Mouse (Mus musculus): ENCODE data around the gene Zfp219.

Gene Zfp219

GRCm38 (mm10) chr14:51997483-51997882, 23.1 kb downstream of the Zfp219 start:
- no peak for DNase-seq

- DNase-seq = no peak
These were observed 23.7 kb downstream of the Zfp219 start for GRCm38 (mm10) chr14:51996866-51997265.

- DNase-seq = no peak
These were observed 24.2 kb downstream of the Zfp219 start for GRCm38 (mm10) chr14:51996231-51996841.

DNA sequence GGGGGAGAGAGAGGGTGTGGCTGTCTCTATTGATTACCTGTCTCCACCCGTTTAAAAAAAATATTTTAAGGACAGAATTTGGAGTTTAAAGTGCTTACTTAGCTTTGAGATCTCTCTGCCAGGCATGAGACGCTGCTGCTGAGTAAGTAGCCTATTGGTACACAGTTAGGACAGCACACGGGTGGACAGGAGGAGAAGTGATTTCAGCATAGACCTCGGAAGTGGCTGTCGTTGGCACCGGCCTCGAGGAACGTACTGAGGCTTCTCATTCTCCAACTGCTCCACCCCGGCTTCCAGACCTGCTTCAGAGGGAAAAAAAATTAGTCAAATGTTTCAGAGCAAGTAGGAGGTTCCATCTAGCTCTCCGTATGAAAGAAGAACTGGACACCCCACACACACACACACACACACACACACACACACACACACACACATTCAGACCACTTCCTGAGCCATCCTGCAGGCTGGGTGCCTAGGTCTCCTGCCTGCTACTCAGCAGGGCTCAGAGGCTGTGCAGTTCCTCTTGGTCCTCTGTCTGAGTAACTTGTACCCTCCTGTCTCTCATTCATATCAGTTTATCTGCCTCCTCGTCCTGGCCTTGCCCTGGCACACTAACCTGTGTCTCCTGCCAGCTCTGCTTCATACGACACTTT, 25.2 kb downstream of the Zfp219 start:
- DNase-seq = no peak

GRCm38 (mm10) chr14:51994453-51994852, 26.1 kb downstream of the Zfp219 start:
- DNase-seq = no peak

- no peak for DNase-seq
These were observed 31.0 kb downstream of the Zfp219 start for GRCm38 (mm10) chr14:51989461-51989970.

DNA sequence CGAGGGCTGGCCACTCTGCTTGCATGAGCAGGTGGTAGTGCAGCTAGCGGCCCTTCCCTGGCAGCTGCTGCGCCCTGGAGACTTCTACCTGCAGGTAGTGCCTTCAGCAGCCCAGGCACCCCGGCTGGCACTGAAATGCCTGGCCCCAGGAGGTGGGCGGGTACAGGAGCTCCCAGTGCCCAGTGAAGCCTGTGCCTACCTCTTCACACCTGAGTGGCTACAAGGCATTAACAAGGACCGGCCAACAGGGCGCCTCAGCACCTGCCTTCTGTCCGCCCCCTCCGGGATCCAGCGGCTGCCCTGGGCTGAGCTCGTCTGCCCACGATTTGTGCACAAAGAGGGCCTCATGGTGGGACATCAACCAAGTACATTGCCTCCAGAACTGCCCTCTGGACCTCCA, 31.8 kb downstream of the Zfp219 start:
- peak; percentile 75 to 87 for DNase-seq

- no peak for DNase-seq
These were observed 33.4 kb downstream of the Zfp219 start for GRCm38 (mm10) chr14:51987177-51987576.

- DNase-seq = no peak
These were observed 34.4 kb downstream of the Zfp219 start for GRCm38 (mm10) chr14:51986153-51986505.

GRCm38 (mm10) chr14:51985301-51986152, 35.0 kb downstream of the Zfp219 start:
- peak; percentile 74 to 88 for DNase-seq

GRCm38 (mm10) chr14:51984247-51985231, 36.0 kb downstream of the Zfp219 start, which contains the start of gene Arhgef40:
Gene Arhgef40, plus strand, starts transcription at chr14:51984719.
- peak; percentile 79 to 91 for DNase-seq

GRCm38 (mm10) chr14:51983855-51984246, 36.7 kb downstream of the Zfp219 start:
- no peak for DNase-seq

DNA sequence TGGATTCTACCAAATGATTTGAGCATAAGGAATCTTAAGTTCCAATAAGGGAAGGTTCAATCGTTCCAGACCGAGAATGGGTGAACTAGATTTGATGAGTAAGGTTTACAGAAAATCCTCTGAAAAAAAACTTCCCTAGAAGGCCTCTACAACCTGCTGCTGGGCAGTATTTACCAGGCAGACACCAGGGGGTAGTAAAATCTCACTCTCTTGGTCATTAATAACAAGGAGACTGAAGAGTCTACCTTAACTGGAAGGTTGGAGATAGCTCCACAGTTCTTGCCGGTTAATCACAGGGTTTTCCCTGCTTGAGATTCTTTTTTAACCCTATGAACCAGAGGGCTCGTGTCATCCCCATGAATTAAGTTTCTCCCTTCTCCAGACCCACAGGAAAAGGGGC, 37.3 kb downstream of the Zfp219 start:
- no peak for DNase-seq

GRCm38 (mm10) chr14:51979252-51979651, 41.3 kb downstream of the Zfp219 start:
- DNase-seq = no peak

- no peak for DNase-seq
These were observed 53.1 kb downstream of the Zfp219 start for GRCm38 (mm10) chr14:51967400-51967799.

DNA sequence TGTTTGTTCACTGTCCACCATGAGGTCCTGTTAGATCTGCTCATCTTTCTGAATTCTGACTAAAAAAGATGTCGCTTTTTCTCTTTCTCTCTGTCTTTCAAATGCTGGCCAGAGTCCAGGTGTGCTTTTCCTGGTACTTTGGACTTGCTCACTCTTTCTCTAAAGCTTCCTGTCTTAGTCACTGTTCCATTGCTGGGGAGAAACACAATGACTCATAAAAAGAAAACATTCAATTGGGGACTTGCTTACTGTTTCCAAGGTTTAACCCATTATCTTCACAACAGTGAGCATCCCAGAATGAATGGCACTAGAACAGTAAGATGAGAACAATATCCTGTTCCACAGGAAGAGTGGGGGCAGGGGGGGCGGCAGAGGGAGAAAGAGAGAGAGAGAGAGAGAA, 60.2 kb downstream of the Zfp219 start:
- DNase-seq = no peak

All from kidney, postnatal 25 days (tissue).